Mouse (Mus musculus): ENCODE data around the gene Asf1a. TPM values are rescaled to one million over a fixed set of nuclear protein-coding genes. Genes with fewer than 3 reads are reported as not detected.
A peak's percentile ranks its signal among the peaks of the same experiment; 100 is the strongest.

Gene Asf1a
- polyA plus RNA-seq (2011; ENCODE audit: insufficient read depth, insufficient read length, low replicate concordance, missing spikeins): 40.9 and 42.6 TPM in 2 replicates

GRCm38 (mm10) chr10:53596677-53597120, at the start of gene Asf1a:
Gene Asf1a, plus strand, starts transcription at chr10:53596757.
- peak within 1 kb of the TSS; percentile 98 for H3K4me3 ChIP-seq (replicated peaks; ENCODE audit: control insufficient read depth, low read depth, low read length)
- H3K27ac ChIP-seq (ENCODE audit: control insufficient read depth, insufficient read depth, low read depth, low read length, poor library complexity): peak within 1 kb of the TSS; percentile 98
- WGBS: under 1% methylated on average over 50 of the region's 52 CpGs
- TF ChIP-seq CTCF (IDR thresholded peaks at IDR 0.05; ENCODE audit: control insufficient read depth, insufficient read depth, low read length) (peak; percentile 75), POLR2A (IDR thresholded peaks at IDR 0.05; ENCODE audit: borderline replicate concordance, control insufficient read depth, low read depth, low read length) (peak; percentile 76)
- no peaks in the 10 kb centered on the region for H3K4me1 ChIP-seq (ENCODE audit: control insufficient read depth, insufficient read depth, low read length)

- H3K27ac ChIP-seq (ENCODE audit: control insufficient read depth, insufficient read depth, low read depth, low read length, poor library complexity): no peak overlapping the region
- H3K4me1 ChIP-seq (ENCODE audit: control insufficient read depth, insufficient read depth, low read length): no peaks in the 10 kb centered on the region
- H3K4me3 ChIP-seq (replicated peaks; ENCODE audit: control insufficient read depth, low read depth, low read length): no peak overlapping the region
- 83% methylated on average over 5 of the region's 5 CpGs for WGBS
- TF ChIP-seq POLR2A (IDR thresholded peaks at IDR 0.05; ENCODE audit: borderline replicate concordance, control insufficient read depth, low read depth, low read length) (no peak), CTCF (IDR thresholded peaks at IDR 0.05; ENCODE audit: control insufficient read depth, insufficient read depth, low read length) (no peak)
These were observed 34.6 kb upstream of the Asf1a start for GRCm38 (mm10) chr10:53562001-53562400.

GRCm38 (mm10) chr10:53565538-53565937, 31.0 kb upstream of the Asf1a start:
- H3K4me3 ChIP-seq (replicated peaks; ENCODE audit: control insufficient read depth, low read depth, low read length): no peak overlapping the region
- TF ChIP-seq POLR2A (IDR thresholded peaks at IDR 0.05; ENCODE audit: borderline replicate concordance, control insufficient read depth, low read depth, low read length) (no peak), CTCF (IDR thresholded peaks at IDR 0.05; ENCODE audit: control insufficient read depth, insufficient read depth, low read length) (no peak)
- 88% methylated on average over 2 of the region's 2 CpGs for WGBS
- H3K4me1 ChIP-seq (ENCODE audit: control insufficient read depth, insufficient read depth, low read length): no peaks in the 10 kb centered on the region
- H3K27ac ChIP-seq (ENCODE audit: control insufficient read depth, insufficient read depth, low read depth, low read length, poor library complexity): no peak overlapping the region

- Histone ChIP-seq H3K4me1 (ENCODE audit: control insufficient read depth, insufficient read depth, low read length) (no peaks in the 10 kb centered on the region), H3K27ac (ENCODE audit: control insufficient read depth, insufficient read depth, low read depth, low read length, poor library complexity) (no peak overlapping the region), H3K4me3 (replicated peaks; ENCODE audit: control insufficient read depth, low read depth, low read length) (no peak overlapping the region)
- no peak for TF ChIP-seq POLR2A (IDR thresholded peaks at IDR 0.05; ENCODE audit: borderline replicate concordance, control insufficient read depth, low read depth, low read length)
- no peak for TF ChIP-seq CTCF (IDR thresholded peaks at IDR 0.05; ENCODE audit: control insufficient read depth, insufficient read depth, low read length)
These were observed 28.0 kb upstream of the Asf1a start for GRCm38 (mm10) chr10:53568531-53568930.

GRCm38 (mm10) chr10:53580137-53580536, 16.4 kb upstream of the Asf1a start:
- WGBS: 54% methylated on average over 7 of the region's 7 CpGs

GRCm38 (mm10) chr10:53580621-53581081, 15.9 kb upstream of the Asf1a start:
- Histone ChIP-seq H3K27ac (ENCODE audit: control insufficient read depth, insufficient read depth, low read depth, low read length, poor library complexity) (no peak overlapping the region), H3K4me3 (replicated peaks; ENCODE audit: control insufficient read depth, low read depth, low read length) (no peak overlapping the region), H3K4me1 (ENCODE audit: control insufficient read depth, insufficient read depth, low read length) (no peaks in the 10 kb centered on the region)
- 51% methylated on average over 14 of the region's 14 CpGs for WGBS
- TF ChIP-seq CTCF (IDR thresholded peaks at IDR 0.05; ENCODE audit: control insufficient read depth, insufficient read depth, low read length) (no peak), POLR2A (IDR thresholded peaks at IDR 0.05; ENCODE audit: borderline replicate concordance, control insufficient read depth, low read depth, low read length) (no peak)

More at GRCm38 (mm10) chr10:53580137-53580536, 16.4 kb upstream of the Asf1a start:
- Histone ChIP-seq H3K4me1 (ENCODE audit: control insufficient read depth, insufficient read depth, low read length) (no peaks in the 10 kb centered on the region), H3K4me3 (replicated peaks; ENCODE audit: control insufficient read depth, low read depth, low read length) (no peak overlapping the region), H3K27ac (ENCODE audit: control insufficient read depth, insufficient read depth, low read depth, low read length, poor library complexity) (no peak overlapping the region)
- no peak for TF ChIP-seq POLR2A (IDR thresholded peaks at IDR 0.05; ENCODE audit: borderline replicate concordance, control insufficient read depth, low read depth, low read length)
- no peak for TF ChIP-seq CTCF (IDR thresholded peaks at IDR 0.05; ENCODE audit: control insufficient read depth, insufficient read depth, low read length)

- Histone ChIP-seq H3K4me1 (ENCODE audit: control insufficient read depth, insufficient read depth, low read length) (no peaks in the 10 kb centered on the region), H3K4me3 (replicated peaks; ENCODE audit: control insufficient read depth, low read depth, low read length) (no peak overlapping the region), H3K27ac (ENCODE audit: control insufficient read depth, insufficient read depth, low read depth, low read length, poor library complexity) (no peak overlapping the region)
- TF ChIP-seq POLR2A (IDR thresholded peaks at IDR 0.05; ENCODE audit: borderline replicate concordance, control insufficient read depth, low read depth, low read length) (no peak), CTCF (IDR thresholded peaks at IDR 0.05; ENCODE audit: control insufficient read depth, insufficient read depth, low read length) (no peak)
- 63% methylated on average over 11 of the region's 12 CpGs for WGBS
These were observed 15.5 kb upstream of the Asf1a start for GRCm38 (mm10) chr10:53581087-53581486.

GRCm38 (mm10) chr10:53585777-53586176, 10.8 kb upstream of the Asf1a start:
- Histone ChIP-seq H3K4me1 (ENCODE audit: control insufficient read depth, insufficient read depth, low read length) (no peaks in the 10 kb centered on the region), H3K27ac (ENCODE audit: control insufficient read depth, insufficient read depth, low read depth, low read length, poor library complexity) (no peak overlapping the region), H3K4me3 (replicated peaks; ENCODE audit: control insufficient read depth, low read depth, low read length) (no peak overlapping the region)
- WGBS: 87% methylated on average over 3 of the region's 3 CpGs
- no peak for TF ChIP-seq CTCF (IDR thresholded peaks at IDR 0.05; ENCODE audit: control insufficient read depth, insufficient read depth, low read length)

Measured in bone marrow, adult 2 months (tissue).